Mouse (Mus musculus) right cerebral cortex, postnatal 4 days (tissue): ENCODE measurements around the gene Ptprg.

ENCODE experiments used
- DNase-seq: peaks from one replicate; pipeline ENCODE4 v3.0.0-alpha.2; 2022

Ptprg gene

DNA sequence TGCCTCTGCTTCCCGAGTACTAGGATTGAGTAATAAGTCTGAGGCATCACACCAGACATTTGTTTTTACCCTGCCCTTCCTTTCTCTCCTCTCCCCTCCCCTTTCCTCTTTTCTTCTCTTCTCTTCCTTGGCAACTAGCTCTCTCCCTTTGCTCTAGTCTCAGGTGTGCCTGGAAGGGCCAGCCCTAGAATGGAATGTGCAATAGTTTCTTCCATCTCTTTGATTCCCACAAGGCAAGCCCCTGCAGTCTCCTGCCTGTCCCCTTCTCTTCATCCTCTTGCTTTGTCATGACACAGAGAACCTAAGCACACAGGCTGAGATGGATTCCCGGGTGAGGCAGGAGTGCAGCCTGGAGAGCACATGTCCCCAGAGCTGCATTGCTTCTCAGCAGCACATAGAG, 512.4 kb downstream of the Ptprg start:
- no peak for DNase-seq

DNA sequence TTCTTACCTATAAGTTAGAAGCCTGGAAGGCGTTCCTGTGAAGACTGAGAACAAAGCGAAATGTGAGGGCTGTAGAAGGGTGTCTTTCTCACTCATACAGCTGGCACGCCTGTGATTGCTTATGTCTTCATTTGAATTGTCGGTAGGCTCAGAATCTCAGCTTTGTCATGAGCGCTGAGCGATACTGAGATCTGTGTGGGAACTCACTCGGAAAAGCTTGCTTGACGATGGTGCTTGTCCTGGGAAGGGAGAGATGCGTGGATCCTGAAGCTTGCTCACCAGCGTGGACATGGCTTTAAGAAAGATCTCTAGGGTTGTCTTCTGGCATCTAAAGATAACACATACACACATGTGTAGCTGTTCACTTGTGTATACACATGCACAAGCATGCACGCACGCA, 516.4 kb downstream of the Ptprg start:
- no peak for DNase-seq

DNA sequence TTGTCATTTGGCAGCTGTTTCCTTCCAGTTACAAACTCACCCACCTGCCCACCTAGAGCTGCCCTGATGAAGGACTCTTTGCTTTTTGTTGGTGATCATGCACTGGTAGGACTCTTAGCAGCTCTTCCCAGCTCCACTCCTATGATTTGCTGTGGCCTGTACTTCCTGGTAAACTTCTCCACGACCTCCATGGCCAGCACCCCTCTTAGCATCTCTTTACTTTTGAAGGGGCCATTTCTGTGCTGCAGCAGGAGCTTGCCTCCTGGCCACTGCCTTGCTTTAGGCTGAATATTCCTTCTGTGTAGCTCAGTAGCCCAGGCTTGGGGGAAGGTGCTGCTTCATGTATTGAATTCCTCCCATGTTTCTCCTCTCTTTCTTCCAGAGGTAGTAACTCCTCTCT, 517.0 kb downstream of the Ptprg start:
- DNase-seq = no peak

DNA sequence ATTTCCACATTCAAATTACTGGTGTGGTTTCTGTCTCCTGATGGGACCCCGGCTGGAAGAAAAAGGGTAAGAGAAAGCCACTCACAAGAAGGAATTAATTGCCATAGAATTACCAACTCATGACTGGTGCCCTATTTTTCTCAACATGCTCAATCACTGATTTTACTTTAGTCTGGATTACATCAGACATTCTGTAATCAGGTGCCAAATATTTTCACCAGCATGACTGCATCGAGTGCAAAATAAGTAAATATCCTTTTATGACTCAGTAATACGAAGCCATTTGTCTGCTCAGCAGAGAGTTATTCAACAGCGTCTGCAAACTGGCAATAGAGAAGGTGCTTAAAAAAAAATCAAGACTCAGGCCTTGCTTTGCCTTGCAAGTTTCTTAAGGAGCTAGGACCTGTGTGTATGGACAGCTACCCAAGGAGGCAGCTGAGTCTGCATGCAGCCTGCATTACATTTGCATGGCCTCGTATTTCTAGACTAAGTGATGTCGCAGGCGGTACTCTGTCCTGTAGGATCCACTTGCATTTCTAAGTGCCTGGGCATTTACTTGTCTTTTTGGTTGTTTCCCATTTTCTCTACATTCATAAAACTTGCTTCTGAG, 517.6 kb downstream of the Ptprg start:
- DNase-seq = no peak

DNA sequence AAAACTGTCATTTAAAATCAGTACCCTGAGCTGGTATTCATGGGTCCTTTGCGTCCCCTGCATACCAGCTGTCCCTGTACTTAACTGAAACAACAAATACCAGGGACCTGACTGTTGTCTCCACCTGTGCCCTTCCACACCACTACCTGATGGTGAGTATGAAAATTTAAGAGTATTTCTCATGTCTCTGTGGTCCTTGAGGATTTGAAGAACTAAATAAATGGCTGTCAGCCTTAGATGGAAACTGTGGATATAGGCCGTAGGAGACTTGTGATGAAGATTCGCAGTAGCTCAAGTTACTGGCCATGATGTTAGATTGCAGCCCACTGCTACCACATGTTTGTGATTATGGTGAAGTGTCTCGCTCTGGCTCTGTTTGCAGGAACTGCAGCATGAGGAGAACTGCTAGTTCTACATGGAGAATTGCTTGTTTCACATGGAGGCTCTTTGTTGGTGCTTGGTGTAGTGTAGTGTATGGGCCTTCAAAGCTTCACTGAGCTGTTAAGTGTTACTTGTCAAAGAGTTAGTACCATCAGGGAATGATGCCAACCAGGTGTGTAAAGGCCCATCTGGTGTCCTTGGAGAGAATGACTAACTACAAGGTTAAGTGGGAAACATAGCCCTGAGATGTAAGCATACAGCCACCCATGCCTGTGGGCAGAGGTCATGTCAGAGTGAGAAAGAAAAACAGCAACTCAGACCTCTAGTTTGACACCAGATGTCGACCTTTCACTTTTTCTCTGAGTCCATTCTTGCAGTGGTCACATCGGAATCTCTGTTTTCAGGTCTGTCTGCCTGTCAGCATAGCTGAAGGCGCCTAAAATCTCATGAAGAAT, 518.9 kb downstream of the Ptprg start:
- DNase-seq = no peak

DNA sequence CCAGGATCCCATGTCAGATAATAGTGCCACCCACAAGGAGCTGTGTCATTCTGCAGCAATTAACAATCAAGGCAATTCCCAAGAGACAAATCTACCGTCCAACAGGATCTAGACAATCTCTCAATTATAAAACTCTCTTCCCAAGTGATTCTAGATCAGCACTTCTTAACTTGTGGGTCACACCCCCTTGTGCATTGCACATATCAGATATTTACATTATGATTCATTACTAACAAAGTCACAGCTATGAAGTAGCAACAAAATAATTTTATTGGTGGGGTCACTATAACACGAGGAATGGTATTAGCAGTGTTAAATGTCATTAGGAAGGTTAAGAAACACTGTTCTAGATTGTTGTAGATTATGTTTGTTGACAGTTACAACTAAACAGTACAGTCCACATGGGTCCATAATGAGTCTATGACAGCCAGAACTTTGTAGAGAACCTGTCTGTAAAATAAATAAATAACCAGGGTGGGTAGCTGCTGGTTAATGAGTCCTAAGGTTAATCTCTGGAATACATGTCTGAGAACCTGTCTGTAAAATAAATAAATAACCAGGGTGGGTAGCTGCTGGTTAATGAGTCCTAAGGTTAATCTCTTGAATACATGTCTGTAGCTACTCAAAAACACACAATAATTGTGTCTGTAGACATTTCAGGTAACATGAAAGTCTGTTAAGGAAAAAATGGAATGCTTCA, 520.2 kb downstream of the Ptprg start:
- DNase-seq = no peak

DNA sequence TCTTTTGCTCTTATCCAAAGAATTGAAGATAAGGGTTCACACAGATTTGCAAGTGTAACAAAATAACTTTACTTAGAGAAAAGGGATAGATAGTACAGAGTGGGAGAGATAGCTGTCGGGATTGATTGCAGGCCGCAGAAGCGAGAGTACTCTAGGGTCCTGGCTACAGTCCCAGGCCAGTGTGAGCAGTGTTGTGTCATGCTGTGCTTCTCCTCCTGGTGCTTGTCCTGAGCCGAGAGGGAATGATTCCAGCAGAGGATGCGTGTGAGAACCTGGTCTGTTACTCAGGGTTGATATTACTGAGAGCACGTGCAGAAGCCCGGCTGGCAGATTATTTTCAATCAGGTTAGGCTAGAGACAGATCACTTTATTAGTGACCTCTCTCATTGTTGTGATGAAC, 523.9 kb downstream of the Ptprg start:
- no peak for DNase-seq

DNA sequence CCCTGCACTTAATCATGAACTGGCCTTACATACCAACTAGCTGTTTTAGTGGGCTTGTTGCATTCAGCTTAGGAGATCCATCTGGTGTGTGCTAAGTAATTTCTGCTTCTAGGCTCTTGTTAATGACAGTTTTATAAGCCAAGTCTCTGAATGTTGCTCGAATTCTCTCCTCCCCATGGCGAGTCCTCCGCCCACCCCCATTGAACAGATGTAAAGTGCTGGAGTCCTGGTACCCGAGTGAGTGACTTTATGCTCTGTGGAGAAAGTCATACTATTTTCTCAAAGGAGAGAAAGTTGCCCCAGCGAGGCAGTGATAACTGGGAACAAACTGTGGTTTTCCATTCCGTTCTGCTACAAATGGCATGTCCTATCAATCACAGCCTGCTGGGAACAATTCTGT, 525.9 kb downstream of the Ptprg start:
- no peak for DNase-seq

DNA sequence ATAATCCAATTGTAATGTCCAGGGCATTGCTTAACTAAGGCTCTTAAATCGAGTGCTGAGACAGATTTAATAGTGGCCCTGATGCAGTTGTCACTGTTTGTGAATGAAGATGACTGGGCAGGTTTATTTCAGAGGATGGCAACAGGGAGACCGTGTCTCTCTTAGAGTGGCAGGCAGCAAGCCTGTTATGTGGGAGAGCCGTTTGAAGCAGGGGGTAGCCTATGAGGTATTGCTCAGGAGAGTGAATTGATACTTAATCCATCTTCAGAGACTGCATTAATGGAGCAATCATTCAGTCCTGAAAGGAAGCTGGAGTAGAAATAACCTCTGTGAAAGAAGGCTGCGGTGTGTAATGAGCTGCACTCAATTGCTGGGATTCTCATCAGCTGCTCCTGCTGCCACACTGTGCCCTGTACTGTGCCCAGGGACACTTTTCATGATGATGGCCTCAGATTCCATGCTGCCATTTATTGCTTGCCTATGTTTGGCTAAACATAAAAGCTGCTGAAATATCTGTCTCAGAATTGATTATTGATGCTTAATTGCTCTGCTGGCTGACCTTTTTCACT, 526.6 kb downstream of the Ptprg start:
- no peak for DNase-seq

DNA sequence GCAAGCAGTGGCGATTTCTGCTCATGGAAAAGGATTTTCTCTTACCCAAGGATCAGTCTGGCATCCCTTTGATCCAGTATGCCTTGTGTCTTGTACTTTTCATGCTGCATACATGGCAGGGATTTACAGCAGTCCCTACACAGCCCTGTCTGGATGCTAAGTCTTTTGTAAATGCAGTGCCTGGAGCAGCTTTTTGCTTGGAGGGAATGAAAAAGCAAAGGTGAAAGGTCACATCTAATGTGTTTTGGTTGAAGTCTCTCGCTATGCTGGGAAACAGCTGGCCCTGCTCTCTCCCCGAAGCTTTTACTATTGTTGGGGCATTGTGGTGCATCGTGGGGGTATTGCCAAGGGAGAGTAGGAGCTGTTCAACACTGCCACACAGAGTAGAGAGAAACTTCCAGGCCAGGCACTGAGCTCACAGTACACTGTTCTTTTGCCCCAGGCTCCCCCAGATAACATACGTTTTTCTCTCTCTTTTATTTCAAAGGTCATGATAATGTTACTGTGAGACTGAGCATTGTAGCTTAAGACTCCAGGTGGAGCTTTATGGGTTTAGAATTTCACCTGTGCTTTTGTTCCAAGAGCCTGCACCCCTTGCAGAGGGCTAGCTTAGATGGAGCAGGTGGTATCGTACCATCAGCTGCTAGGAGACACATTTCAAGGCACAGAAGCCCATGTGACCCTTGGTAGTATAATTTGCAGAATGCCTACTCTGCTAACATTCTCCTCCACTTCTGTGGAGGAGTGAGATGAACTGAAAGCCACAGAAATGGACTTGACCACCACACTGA, 529.0 kb downstream of the Ptprg start:
- DNase-seq = no peak

DNA sequence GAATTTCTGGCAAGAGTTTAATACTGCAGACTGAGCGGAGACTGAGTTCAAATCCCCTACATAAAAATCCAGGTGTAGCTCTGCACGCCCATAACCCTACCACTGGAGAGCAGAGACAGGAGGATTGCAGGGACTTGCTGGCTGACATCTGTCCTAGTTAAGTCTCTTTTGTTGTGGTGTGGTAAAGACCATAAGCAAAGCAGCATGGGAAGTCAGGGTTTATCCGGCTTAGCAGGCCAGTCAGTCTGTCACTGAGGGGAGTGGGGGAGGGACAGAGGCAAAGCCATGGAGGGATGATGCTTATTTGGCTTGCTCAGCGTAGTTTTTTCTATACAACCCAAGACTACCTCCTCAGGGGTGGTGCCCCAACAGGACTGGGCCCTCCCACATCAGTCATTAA, 530.7 kb downstream of the Ptprg start:
- DNase-seq = no peak

DNA sequence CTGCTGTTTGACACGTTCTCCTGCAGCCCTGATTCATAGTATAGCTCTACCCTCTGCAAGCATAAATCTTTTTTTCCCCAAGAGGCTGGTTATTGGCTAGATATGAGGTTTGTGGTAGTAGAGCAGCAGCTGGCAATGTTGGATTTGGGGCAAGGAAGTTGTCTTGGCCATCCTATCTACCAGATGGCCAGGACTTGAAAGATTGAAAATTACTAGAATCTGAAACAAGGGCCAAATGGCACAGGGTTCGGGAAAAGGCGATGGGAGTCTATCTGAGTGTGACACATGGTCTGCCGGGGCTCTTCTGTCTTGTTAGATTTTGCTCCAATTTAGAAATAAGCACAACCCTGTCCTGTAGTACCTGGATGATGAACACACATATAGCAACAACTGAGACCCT, 531.7 kb downstream of the Ptprg start:
- DNase-seq = no peak

DNA sequence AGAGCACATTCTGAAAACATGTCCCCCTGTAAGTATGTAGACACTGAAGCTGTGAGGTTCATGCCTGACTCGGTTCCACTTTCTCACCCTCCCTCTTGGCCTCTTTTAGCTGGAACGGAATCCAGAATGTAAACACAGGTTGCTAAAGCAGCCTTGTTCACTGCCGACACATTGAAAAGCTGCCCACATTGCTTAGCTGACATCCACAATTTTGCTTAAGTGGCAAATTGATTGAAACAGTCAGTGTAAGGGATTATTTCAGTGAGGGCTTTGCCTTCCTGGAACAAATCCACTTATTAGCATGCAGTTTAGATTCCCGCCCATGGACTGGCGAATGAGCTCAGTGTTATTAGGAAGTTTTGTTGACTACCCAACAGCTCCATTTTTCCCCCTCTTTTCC, 532.8 kb downstream of the Ptprg start:
- DNase-seq = no peak

DNA sequence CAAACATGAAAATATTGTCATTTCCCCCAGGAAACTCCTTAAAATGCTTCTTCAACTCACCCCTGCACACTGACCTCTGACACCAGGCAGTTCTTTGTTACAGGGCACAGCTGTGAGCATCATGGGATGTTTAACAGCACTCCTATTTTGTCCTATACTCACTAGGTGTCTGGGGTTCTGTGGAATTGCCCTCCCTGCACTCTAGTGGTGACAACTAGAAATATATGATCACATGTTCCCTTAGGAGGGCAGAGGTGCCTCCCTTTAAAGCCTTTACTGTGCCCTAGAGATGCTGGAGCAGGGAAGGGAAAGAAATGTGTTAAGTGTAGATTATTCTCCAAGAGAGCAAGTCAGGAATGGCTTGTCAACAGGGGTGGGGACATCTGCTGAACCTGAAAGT, 536.6 kb downstream of the Ptprg start:
- DNase-seq = no peak

DNA sequence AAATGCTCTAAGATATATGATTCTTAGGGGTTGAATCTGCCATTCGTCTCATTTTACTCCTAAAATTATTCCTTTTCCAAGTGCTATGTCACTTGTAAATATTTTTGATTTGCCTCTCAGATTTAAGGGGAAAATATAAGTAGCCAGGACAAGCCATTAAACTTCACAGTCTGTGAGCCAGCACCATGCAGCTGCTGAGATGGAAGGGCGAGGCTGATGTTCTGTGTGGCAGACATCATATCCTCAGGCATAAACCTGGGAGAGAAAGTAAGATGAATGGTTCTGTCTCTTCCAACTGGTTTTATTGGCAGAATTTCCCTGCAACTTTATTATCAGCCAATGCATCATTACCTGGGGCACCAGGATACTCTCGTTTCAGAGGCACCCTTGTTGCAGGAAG, 538.4 kb downstream of the Ptprg start:
- no peak for DNase-seq

DNA sequence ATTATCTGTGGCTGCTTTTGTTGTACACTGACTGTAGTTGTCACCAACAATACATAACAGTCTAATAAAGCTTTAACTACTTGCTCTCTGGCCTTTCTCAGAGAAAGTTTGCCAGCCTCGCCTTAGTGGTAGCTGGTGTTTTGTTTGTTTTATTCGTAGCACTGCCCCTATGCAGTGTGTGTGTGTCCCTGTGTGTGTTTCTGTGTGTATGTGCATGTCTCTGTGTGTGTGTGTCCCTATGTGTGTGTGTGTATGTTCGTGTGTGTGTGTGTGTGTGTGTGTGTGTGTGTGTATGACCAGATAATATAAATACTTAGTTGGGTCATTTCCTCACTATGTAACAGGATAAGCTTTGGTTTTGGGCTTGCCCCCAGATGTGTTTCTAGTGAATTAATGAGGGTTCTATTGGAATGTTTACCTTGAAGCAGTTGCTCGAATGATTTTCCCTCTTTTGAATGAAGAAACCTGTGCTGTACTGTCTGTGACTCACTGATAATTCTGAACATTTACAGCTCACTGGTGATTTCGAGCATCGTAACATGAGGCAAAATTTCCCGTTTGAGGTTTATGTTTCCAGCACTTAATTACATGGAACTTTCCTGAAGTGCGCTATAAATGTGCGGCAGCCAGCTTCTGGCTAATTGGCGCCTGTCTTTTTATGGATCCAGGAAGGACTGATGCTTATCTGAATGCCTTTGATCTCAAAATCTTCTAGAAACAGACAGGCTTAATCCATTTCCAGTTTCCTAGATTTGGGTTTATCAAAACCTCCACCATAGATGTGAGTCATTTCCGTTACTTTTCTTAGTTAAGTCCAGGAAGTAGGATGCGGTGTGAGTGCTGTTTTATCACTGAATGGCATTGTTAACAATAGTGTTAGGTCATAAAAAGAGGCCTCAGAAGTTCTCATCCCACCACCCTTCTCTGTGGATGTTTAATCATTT, 546.3 kb downstream of the Ptprg start:
- DNase-seq = no peak

DNA sequence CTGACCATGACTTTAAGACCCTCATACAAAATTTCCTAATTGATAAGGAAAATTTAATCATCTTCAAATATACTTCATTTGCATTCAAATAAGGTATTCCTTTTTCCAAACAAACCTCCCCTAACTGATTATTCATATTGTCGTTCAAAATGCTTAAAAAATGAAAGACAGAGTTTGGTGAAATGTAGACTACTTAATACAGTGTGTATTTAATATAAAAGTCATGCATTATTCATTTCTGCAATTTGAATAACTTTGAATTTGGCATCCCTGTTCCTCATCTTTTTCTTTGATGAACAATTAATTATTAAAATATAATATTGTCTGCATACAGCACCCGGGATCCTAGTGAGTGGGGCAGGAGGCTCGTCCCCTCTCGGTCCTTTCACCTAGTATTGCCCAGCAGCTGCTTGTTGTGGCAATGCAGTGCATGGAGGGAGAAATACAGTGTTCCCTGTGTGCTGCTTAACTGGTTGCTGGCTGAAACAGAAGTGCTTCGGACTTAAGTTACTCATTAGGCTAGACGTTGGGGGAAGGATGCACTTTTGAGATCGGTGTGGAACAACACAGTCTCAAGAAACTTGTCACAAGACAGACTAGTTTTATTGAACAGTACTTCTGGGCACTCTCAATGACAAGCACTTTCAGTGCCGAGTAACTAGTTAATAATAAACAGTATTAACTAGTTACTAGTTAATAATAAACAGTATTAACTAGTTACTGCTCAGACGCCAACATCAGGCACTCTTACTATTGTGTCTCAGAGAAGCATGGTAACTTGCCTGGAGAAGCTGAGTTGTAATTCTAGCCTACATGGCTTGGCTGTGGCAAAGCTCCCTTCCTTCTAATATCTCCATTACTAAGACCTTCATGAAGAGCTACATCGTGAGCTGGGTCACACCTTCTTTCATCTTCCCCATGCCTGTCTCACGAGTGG, 549.3 kb downstream of the Ptprg start:
- no peak for DNase-seq

DNA sequence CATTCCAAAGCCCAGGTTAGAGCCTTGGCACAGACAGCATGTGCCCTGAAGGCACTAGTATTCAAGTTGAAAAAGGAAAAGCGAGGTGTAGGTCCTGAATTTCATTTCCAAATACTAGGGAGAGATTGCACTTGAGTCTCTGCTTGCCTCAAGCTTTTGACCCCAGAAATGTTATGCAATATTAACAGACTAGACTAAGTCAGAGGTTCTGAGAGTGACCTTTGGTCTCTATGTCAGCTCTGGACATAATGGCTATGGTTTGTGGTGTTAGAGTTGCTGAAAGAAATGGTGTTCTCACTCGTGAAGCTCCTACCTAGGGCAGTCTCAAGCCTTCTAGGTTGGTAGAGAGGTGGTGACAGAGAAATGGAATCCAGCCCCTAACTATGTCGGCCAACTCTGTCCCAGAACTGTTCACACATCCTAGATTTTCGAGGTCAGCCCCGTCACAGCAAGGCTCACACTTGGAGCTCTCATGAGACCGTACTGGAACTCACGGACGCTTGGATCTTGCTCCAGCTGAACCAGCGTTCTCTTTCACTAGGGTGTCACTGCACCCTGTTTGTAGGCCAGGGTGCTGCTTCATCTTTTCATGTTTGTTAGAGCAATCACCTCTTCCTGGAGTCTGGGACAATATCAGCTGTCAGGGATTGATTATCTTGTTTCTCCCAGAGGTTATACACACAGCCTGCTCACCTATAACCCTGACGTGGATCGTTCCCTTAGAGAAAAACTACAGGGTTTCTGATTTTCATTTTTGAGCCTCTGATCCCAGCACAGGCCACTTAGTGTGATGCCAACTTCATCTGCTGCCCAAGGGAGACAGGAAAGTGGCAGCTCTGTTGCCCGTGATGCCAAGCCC, 551.2 kb downstream of the Ptprg start:
- no peak for DNase-seq

DNA sequence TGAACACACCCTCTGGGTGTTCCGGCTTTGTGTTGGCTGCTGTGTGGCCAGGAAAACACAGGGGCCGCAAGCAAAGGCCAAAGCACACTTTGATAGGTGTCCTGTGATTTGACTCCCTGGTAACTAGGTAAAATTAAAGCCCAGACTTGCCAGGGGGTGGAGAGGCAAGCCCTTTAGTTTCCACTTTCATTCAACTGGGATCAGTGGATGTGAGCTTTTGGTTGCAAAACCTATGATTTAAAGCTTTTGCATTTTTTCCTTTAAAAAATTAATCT, 551.8 kb downstream of the Ptprg start:
- DNase-seq = no peak

DNA sequence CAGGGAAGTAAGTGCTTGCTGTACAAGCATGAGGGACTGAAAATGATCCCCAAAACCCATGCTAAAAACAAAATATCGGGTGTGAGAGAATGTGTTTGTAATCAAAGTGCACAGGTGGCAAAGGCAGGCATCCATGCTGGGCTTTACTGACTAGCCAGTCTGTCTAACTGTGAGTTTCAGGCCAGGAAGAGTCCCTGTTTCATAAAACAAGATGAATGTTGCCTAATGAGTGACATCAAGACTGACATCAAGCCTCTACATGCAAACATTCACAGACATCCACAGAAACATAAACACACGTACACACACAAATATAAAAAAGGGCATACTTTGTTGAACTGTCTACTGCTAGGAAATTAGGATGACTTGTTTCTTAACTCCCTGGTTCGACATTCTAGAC, 552.3 kb downstream of the Ptprg start:
- DNase-seq = no peak
